Mouse (Mus musculus) ES-E14 (cell line): ENCODE results near the gene Flt3.

Experiments
- CHD2 ChIP-seq: IDR thresholded peaks from 2 replicates; pipeline ENCODE4 v1.6.1; 2014; ENCODE audit warnings: mild to moderate bottlenecking, low read depth, low read length, inconsistent platforms
- MAFK ChIP-seq: IDR thresholded peaks from 2 replicates; pipeline ENCODE4 v1.6.1; 2014; ENCODE audit warnings: mild to moderate bottlenecking, low read depth, low read length, inconsistent platforms; ENCODE audit not compliant: insufficient read depth
- ZNF384 ChIP-seq: IDR thresholded peaks from 2 replicates; pipeline ENCODE4 v1.6.1; 2012; ENCODE audit warnings: low read depth, low read length, inconsistent platforms

GRCm38 (mm10) chr5:147308451-147308850 is 91.8 kb downstream of the Flt3 start:
- TF ChIP-seq ZNF384 (no peak), CHD2 (no peak), MAFK (no peak)
